Mouse (Mus musculus): ENCODE measurements around the gene Ndufc1. TPM values are rescaled to one million over a fixed set of nuclear protein-coding genes. Genes with fewer than 3 reads are reported as not detected.
A peak's percentile ranks its signal among the peaks of the same experiment; 100 is the strongest.

The Ndufc1 gene
- polyA plus RNA-seq, 2 experiments, result 150 to 493 TPM

- Histone ChIP-seq H3K27ac (no peak overlapping the region), H3K9ac (replicated peaks) (no peak overlapping the region), H3K36me3 (replicated peaks; ENCODE audit: control insufficient read depth, insufficient read depth, low read depth) (no peaks in the 10 kb centered on the region), H3K4me2 (ENCODE audit: low read depth) (no peak overlapping the region), H3K9me3 (ENCODE audit: control insufficient read depth, low read length) (no peaks in the 10 kb centered on the region), H3K27me3 (ENCODE audit: control insufficient read depth, insufficient read depth, low read length) (no peaks in the 10 kb centered on the region), H3K4me1 (replicated peaks; ENCODE audit: control insufficient read depth in 2 of 2, insufficient read depth in 2 of 2, low read length in 1 of 2) (peaks cover 8 to 15% of the 10 kb centered on the region in 2 experiments), H3K4me3 (ENCODE audit: insufficient read depth in 1 of 2, low read depth in 2 of 2, low read length in 2 of 2) (no peak overlapping the region)
- WGBS (ENCODE audit: insufficient replicate concordance), result 59% methylated on average over 5 of the region's 5 CpGs
- ATAC-seq (ENCODE audit: insufficient read depth) (no peak), DNase-seq (ENCODE audit: low read depth in 3 of 3, low spot score in 3 of 3) (no peak)
- TF ChIP-seq EP300 (IDR thresholded peaks at IDR 0.05; ENCODE audit: low read depth), result no peak
- TF ChIP-seq CTCF (IDR thresholded peaks at IDR 0.05; ENCODE audit: low read depth), result peak; percentile 23; the same call in 1 of the 2 replicates
Observed at GRCm38 (mm10) chr3:51373544-51373943, 35.2 kb downstream of the Ndufc1 start.

- no peaks in the 10 kb centered on the region for H3K27me3 ChIP-seq (ENCODE audit: control insufficient read depth, insufficient read depth, low read length)
- H3K4me2 ChIP-seq (ENCODE audit: low read depth), result no peak overlapping the region; the same call in 1 of the 2 replicates
- H3K4me1 ChIP-seq (replicated peaks; ENCODE audit: control insufficient read depth in 2 of 2, insufficient read depth in 2 of 2, low read length in 1 of 2), result peaks cover 13 to 17% of the 10 kb centered on the region in 2 experiments
- no peak overlapping the region for H3K9ac ChIP-seq (replicated peaks)
- H3K9me3 ChIP-seq (ENCODE audit: control insufficient read depth, low read length), result no peaks in the 10 kb centered on the region
- no peak overlapping the region for H3K27ac ChIP-seq
- H3K36me3 ChIP-seq (replicated peaks; ENCODE audit: control insufficient read depth, insufficient read depth, low read depth), result no peaks in the 10 kb centered on the region
- H3K4me3 ChIP-seq (ENCODE audit: insufficient read depth in 1 of 2, low read depth in 2 of 2, low read length in 2 of 2), result no peak overlapping the region
- ATAC-seq (ENCODE audit: insufficient read depth), result no peak
- DNase-seq (ENCODE audit: low read depth in 3 of 3, low spot score in 3 of 3), result no peak
- 42% methylated on average over 5 of the region's 5 CpGs for WGBS (ENCODE audit: insufficient replicate concordance)
- TF ChIP-seq EP300 (IDR thresholded peaks at IDR 0.05; ENCODE audit: low read depth), result no peak
- no peak for TF ChIP-seq CTCF (IDR thresholded peaks at IDR 0.05; ENCODE audit: low read depth)
Observed at GRCm38 (mm10) chr3:51372883-51373282, 35.9 kb downstream of the Ndufc1 start.

- TF ChIP-seq EP300 (IDR thresholded peaks at IDR 0.05; ENCODE audit: low read depth), result no peak
- TF ChIP-seq CTCF (IDR thresholded peaks at IDR 0.05; ENCODE audit: low read depth), result no peak
- H3K27me3 ChIP-seq (ENCODE audit: control insufficient read depth, insufficient read depth, low read length), result no peaks in the 10 kb centered on the region
Observed at GRCm38 (mm10) chr3:51371826-51372225, 37.0 kb downstream of the Ndufc1 start.

GRCm38 (mm10) chr3:51368011-51368410, 40.8 kb downstream of the Ndufc1 start:
- 41% methylated on average over 4 of the region's 4 CpGs for WGBS (ENCODE audit: insufficient replicate concordance)
- TF ChIP-seq CTCF (IDR thresholded peaks at IDR 0.05; ENCODE audit: low read depth) (no peak), EP300 (IDR thresholded peaks at IDR 0.05; ENCODE audit: low read depth) (no peak)
- Histone ChIP-seq H3K27ac (no peak overlapping the region), H3K9me3 (ENCODE audit: control insufficient read depth, low read length) (no peaks in the 10 kb centered on the region), H3K4me2 (ENCODE audit: low read depth) (peak overlapping the region; percentile 22), H3K9ac (replicated peaks) (no peak overlapping the region), H3K36me3 (replicated peaks; ENCODE audit: control insufficient read depth, insufficient read depth, low read depth) (no peaks in the 10 kb centered on the region), H3K4me1 (replicated peaks; ENCODE audit: control insufficient read depth in 2 of 2, insufficient read depth in 2 of 2, low read length in 1 of 2) (peaks cover 25 to 39% of the 10 kb centered on the region in 2 experiments), H3K27me3 (ENCODE audit: control insufficient read depth, insufficient read depth, low read length) (no peaks in the 10 kb centered on the region), H3K4me3 (ENCODE audit: insufficient read depth in 1 of 2, low read depth in 2 of 2, low read length in 2 of 2) (no peak overlapping the region)
- ATAC-seq (ENCODE audit: insufficient read depth) (no peak), DNase-seq (ENCODE audit: low read depth in 3 of 3, low spot score in 3 of 3) (no peak)

More at GRCm38 (mm10) chr3:51371826-51372225, 37.0 kb downstream of the Ndufc1 start:
- Histone ChIP-seq H3K4me1 (replicated peaks; ENCODE audit: control insufficient read depth in 2 of 2, insufficient read depth in 2 of 2, low read length in 1 of 2) (peaks cover 23 to 27% of the 10 kb centered on the region in 2 experiments), H3K4me2 (ENCODE audit: low read depth) (no peak overlapping the region), H3K27ac (no peak overlapping the region), H3K4me3 (ENCODE audit: insufficient read depth in 1 of 2, low read depth in 2 of 2, low read length in 2 of 2) (no peak overlapping the region), H3K36me3 (replicated peaks; ENCODE audit: control insufficient read depth, insufficient read depth, low read depth) (no peaks in the 10 kb centered on the region), H3K9ac (replicated peaks) (no peak overlapping the region), H3K9me3 (ENCODE audit: control insufficient read depth, low read length) (no peaks in the 10 kb centered on the region)
- 56% methylated on average over 2 of the region's 2 CpGs for WGBS (ENCODE audit: insufficient replicate concordance)
- no peak for ATAC-seq (ENCODE audit: insufficient read depth)
- DNase-seq (ENCODE audit: low read depth in 3 of 3, low spot score in 3 of 3), result no peak

GRCm38 (mm10) chr3:51366926-51367325, 41.9 kb downstream of the Ndufc1 start:
- H3K36me3 ChIP-seq (replicated peaks; ENCODE audit: control insufficient read depth, insufficient read depth, low read depth), result no peaks in the 10 kb centered on the region
- peak overlapping the region; percentile 44 for H3K4me2 ChIP-seq (ENCODE audit: low read depth)
- DNase-seq (ENCODE audit: low read depth in 3 of 3, low spot score in 3 of 3), result no peak
- 19% methylated on average over 4 of the region's 4 CpGs for WGBS (ENCODE audit: insufficient replicate concordance)
- no peaks in the 10 kb centered on the region for H3K27me3 ChIP-seq (ENCODE audit: control insufficient read depth, insufficient read depth, low read length)
- peak overlapping the region; percentile 24 for H3K9ac ChIP-seq (replicated peaks)
- TF ChIP-seq CTCF (IDR thresholded peaks at IDR 0.05; ENCODE audit: low read depth) (no peak), EP300 (IDR thresholded peaks at IDR 0.05; ENCODE audit: low read depth) (peak; percentile 77)
- H3K9me3 ChIP-seq (ENCODE audit: control insufficient read depth, low read length), result no peaks in the 10 kb centered on the region
- no peak overlapping the region for H3K4me3 ChIP-seq (ENCODE audit: insufficient read depth in 1 of 2, low read depth in 2 of 2, low read length in 2 of 2)
- peak overlapping the region; percentile 48 for H3K27ac ChIP-seq
- peaks cover 25 to 39% of the 10 kb centered on the region in 2 experiments for H3K4me1 ChIP-seq (replicated peaks; ENCODE audit: control insufficient read depth in 2 of 2, insufficient read depth in 2 of 2, low read length in 1 of 2)
- peak; percentile 63 for ATAC-seq (ENCODE audit: insufficient read depth)

All from liver, embryonic 14.5 days (tissue).